Mouse (Mus musculus) retina, postnatal 1 day (tissue): Measurements from ENCODE around the gene Gm27021.

Experiments used
- DNase-seq: peaks from one replicate; pipeline ENCODE4 v3.0.0-alpha.2; 2012

The Gm27021 gene

GRCm38 (mm10) chr8:120595963-120596362 lies 71.9 kb downstream of the Gm27021 start:
- peak; percentile 84 for DNase-seq

DNA sequence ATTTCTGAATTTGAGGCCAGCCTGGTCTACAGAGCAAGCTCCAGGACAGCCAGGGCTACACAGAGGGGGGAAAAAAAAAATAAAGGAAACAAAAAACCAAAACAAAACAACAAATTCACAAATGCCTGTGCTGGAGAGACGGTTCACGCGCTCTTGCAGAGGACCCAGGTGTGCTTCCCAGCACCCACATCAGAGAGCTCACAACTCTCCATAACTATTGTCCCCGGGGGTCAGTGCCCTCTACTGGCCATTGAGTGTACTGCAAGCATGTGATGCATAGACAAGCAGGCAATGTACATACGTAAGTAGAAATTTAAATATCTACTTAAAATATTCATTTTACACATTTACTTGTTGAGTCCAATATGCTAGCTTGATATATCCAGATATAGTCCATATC lies 73.3 kb downstream of the Gm27021 start:
- DNase-seq = no peak

GRCm38 (mm10) chr8:120591587-120592292 lies 76.1 kb downstream of the Gm27021 start:
- no peak for DNase-seq

GRCm38 (mm10) chr8:120589921-120590320 lies 78.0 kb downstream of the Gm27021 start:
- DNase-seq = peak; percentile 51

GRCm38 (mm10) chr8:120588908-120589771 lies 78.7 kb downstream of the Gm27021 start, which contains the start of gene Gins2:
Gene Gins2 (minus strand): TSS chr8:120589304.
- peak; percentile 100 for DNase-seq

DNA sequence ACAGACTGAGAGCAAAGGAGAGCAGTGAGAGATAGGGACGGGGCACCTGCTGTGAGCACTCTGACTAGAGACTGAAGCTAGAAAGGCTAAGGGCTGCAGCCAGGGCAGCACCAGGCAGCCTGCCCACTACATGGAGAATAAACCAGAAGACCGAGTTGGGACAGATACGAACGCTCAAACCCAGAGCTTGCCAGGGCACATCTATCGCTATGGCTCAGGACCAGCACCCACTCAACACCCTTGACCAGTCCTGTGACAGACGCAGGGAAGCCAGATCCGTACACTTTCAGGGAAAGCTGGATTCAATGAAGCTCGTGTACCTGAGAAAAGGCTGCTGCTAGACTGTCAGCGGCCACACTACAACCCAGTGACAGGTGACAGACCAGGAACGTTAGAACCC lies 82.4 kb downstream of the Gm27021 start:
- no peak for DNase-seq

DNA sequence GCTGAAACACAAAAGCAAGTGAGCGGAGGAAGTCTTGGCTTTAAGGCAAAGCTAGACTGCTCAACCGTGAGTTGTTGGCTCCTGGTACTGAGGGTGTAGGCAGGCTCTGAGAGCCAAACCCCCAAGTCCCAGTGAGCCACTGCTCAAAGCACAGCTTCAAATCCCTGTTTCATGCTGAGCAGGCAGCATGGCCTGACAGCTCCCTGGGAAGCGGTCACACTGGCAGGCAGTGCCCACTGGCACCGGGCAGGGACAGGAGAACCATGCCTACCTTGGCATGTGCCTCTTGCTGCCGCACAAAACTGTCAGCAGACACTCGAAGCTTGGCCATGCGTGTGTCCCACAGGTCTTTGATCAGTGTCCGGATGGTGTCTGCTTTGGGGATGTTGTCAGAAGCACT lies 86.1 kb downstream of the Gm27021 start:
- DNase-seq = no peak

GRCm38 (mm10) chr8:120581329-120581728 lies 86.5 kb downstream of the Gm27021 start:
- no peak for DNase-seq

DNA sequence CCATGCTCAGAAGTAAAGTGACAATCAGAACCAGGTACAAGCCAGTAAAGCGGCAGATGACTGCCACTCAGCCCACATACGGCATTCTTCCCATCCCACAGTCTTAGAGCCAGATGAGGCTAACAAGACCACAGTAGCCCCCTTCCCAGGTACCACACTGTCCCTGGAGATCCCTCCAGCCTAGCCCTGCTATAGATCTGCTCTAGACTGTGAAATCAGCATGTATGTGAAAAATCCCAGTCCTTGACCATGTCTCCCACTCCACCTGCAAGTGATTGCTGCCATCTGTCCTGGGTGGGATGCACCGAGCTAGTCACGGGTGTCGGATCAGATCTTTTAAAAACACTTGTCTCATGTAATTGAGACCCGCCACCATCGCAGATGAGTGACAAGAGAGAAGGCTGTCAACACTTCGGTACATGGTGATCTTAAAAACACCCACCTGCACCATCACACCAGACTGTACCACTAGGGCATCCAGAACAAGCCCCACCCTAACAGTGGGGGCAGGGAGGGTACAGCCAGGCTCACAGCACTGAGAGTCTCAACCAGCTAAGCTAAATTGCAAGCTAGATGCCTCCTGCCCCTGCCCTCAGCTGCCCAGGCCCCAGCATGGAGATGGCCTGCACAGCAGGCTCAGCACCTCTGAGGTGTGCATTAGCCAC lies 87.4 kb downstream of the Gm27021 start:
- no peak for DNase-seq

DNA sequence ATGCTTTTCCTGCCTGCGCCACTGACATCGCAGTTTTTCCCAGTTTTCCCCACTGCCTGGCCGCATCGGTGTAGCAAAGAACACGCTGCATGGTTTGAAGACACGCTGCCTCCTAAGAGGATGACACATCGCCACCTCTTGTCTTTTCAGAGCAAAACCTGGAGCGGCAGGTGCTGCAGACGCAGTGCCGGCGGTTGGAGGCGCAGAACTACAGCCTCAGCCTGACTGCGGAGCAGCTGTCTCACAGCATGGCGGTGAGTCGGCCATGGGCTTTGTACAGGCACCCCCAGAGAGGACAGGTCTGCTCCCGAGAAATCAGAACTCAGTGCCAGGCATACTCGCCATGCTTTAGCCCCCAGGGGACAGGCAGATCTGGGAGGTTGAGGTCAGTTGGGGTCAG lies 90.1 kb downstream of the Gm27021 start:
- no peak for DNase-seq

DNA sequence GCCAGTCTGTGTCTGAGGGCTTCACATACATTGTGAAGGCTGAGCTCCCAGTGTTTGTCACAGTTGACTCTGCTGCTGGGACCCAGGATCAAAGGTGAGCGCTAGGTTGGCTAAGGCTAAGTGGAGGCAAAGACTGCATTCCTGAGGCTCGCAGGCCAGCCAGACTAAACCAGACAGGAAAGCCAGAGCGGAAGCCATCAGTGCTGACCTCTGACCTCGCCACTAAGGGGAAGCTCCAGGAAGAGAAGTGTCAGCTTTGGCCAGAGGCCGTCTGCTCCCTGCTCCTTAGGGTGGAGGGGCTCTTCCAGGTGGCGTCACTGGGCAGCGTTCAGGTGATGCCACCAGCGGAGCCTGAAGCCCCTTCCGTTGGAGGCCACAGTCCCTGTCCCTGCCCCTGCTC lies 92.1 kb downstream of the Gm27021 start:
- no peak for DNase-seq

- DNase-seq = no peak
These were observed 92.9 kb downstream of the Gm27021 start for GRCm38 (mm10) chr8:120574941-120575340.

GRCm38 (mm10) chr8:120573866-120574265 lies 94.0 kb downstream of the Gm27021 start:
- DNase-seq = no peak

GRCm38 (mm10) chr8:120572534-120572933 lies 95.3 kb downstream of the Gm27021 start:
- DNase-seq = no peak

GRCm38 (mm10) chr8:120571561-120571960 lies 96.3 kb downstream of the Gm27021 start:
- no peak for DNase-seq

DNA sequence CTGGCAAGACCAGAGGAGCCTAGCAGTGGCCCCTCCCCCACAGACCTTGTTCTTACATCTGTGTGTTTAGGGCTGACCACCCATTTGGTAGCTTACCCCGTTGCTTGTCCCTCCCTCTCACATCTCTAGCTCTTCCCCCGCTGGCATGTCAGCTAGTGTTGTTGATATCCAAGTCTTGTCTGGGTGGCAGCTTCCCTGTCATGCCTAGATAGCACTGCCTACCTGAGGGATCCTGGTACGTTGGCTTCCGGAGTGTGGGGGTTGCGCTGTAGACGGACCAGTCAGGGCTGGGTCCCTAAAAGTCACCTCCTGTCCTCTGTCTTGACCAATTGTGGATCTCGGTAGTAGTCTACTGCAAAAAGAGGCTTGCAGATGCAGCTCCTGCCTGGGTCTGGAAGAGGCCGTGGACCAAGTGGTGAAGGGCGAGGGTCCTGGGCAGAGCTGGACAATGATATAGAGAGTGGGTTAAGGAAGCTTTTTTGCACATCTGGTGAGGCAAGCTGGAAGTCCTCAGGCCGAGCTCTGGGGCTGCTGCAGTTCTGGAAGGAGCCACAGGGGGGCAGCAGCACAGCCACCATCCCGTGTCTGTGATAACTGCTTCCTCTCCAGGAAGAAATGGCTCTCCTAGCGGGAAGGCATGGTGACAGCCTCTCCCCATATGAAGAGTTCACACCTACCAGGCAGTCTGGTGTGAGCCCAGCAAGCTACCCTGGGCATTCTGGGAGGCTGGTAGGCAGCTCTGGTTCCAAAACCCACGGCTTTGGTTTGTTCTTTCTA lies 97.8 kb downstream of the Gm27021 start:
- peak; percentile 77 for DNase-seq

DNA sequence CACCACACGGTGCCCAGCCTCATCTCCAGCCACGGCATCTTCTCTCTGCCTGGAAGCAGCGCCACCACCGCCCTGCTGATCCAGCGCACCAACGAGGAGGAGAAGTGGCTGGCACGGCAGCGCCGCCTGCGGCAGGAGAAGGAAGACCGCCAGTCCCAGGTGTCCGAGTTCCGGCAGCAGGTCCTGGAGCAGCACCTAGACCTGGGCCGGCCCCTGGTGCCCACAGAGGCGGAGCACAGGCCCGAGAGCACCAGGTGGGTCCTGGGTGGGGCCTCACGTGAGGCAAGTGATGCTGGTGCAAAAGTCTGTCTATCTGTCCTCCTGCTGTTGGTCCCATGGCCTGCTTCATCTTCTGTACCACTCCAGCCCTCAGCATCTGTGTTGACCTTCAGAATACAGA lies 98.8 kb downstream of the Gm27021 start:
- no peak for DNase-seq

DNA sequence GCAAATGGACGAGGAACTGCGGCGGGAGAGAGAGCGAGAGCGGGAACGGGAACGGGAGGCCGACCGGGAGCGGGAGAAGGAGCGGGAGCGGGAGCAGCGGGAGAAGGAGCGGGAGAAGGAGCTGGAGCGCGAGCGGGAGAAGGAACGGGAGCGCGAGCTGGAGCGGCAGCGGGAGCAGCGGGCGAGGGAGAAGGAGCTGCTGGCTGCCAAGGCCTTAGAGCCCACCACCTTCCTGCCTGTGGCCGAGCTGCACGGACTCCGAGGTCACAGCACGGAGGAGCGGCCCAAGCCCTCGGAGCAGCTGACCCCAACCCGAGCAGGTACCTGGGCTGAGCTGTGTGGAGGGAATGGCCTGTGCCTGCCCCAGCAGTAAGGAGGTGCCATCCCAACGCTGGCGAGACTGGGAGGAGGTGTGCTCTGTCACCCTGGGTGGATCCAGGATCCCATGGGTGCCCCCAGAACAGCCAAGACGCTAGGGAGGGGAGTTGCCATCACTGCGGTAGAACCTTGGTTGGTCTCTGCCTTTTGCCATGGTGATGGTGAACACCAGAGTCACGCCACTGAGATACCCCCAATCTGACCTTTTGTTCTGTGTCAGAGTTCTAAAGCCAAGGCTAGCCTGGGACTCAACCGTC lies 99.6 kb downstream of the Gm27021 start:
- no peak for DNase-seq

DNA sequence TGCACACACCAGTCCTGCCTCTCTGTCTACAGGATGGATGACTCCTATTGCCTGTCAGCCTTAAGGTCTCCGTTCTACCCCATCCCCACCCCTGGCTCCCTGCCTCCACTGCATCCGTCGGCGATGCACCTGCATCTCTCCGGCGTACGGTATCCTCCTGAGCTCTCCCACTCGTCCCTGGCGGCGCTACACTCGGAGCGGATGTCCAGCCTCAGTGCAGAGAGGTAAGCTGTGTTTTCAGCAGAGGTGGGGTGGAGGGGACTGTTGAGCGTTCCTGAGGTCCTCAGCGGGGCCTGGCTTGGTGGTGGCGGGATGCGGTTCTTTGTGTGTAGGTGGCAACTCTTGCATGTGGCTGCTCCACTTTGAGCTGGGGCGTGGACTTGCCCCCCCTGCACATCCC lies 100.1 kb downstream of the Gm27021 start:
- no peak for DNase-seq

- no peak for DNase-seq
These were observed 101.2 kb downstream of the Gm27021 start for GRCm38 (mm10) chr8:120566681-120567080.

DNA sequence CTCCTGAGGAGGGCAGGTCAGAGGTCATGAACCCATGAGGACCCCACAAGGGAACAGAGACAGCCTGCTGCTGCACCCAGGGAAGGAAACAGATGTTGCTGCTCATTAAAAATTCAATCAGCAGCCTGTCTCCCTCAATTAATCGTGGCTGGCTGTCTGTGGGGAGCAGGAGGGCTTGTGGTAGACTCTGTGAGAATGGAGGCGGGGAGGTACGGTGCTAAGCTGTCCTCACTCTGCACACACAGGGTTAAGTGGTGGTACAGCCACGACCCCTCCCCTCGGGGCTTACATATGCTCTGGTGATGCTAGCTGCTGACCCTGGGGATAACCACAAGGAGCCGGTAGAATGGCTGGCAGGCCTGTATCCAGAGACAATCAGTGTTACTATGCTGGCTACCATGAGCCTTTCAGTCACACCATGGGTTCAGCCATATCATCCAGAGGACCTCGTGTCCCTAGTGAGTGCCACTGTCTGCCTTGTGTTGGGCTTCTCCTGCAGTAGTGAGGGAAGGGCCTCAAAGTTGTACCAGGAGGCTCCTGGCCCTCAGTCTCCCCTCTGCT lies 102.6 kb downstream of the Gm27021 start:
- peak; percentile 87 for DNase-seq
